Mouse (Mus musculus): ENCODE data around the gene Was.

- no peak for TF ChIP-seq CTCF (IDR thresholded peaks at IDR 0.05; ENCODE audit: control insufficient read depth, insufficient read depth, low read length)
- no peak for TF ChIP-seq POLR2A (IDR thresholded peaks at IDR 0.05; ENCODE audit: borderline replicate concordance, control insufficient read depth, low read depth, low read length)
Measured at GRCm38 (mm10) chrX:8085611-8086010, 4.7 kb downstream of the Was start.

Data from bone marrow, adult 2 months (tissue).